Mouse (Mus musculus) CH12.LX (cell line): ENCODE results near the gene Tspan12. TPM values are rescaled to one million over a fixed set of nuclear protein-coding genes. Genes with fewer than 3 reads are reported as not detected.

Experiments used
- DNase-seq: peaks from one replicate; pipeline ENCODE4 v3.0.0-alpha.2; 2013; ENCODE audit errors: extremely low read depth
- H3K27ac ChIP-seq: 2 replicates; pipeline ENCODE4 v1.5.1; 2012; ENCODE audit warnings: low read depth, mild to moderate bottlenecking, control low read depth, moderate library complexity; ENCODE audit not compliant: insufficient read depth
- H3K27me3 ChIP-seq: replicated peaks from 2 replicates; pipeline ENCODE3; 2012; ENCODE audit warnings: inconsistent platforms
- H3K36me3 ChIP-seq, 2 experiments: replicated peaks in 1 of 2; 2 replicates each; pipeline versions ENCODE3 to v1.6.1; 2012; ENCODE audit warnings: inconsistent platforms in 1 of 2, low read length in 1 of 2, mild to moderate bottlenecking in 1 of 2, mixed read lengths in 1 of 2, moderate library complexity in 1 of 2; ENCODE audit not compliant: control insufficient read depth in 1 of 2, insufficient read depth in 1 of 2
- H3K4me1 ChIP-seq, 2 experiments: 2 replicates each; pipeline ENCODE4 v1.6.1; 2012; ENCODE audit warnings: inconsistent platforms in 1 of 2, moderate library complexity in 1 of 2; ENCODE audit not compliant: insufficient read depth in 2 of 2, control insufficient read depth in 1 of 2
- H3K4me2 ChIP-seq: 2 replicates; pipeline ENCODE4 v1.6.1; 2012; ENCODE audit warnings: low read depth, mild to moderate bottlenecking, control low read depth; ENCODE audit not compliant: poor library complexity, insufficient read depth, severe bottlenecking
- H3K4me3 ChIP-seq, 3 experiments: fragments of 150-350 bp in 1 of 3; sonication (generic) in 1 of 3; replicated peaks in 1 of 3; 2 replicates each; pipeline versions ENCODE3 to v1.5.1; 2011 to 2012; ENCODE audit warnings: low read depth in 2 of 3, low read length in 2 of 3, mild to moderate bottlenecking in 2 of 3, moderate library complexity in 2 of 3, control low read depth in 1 of 3, improper control_type of control experiment in 1 of 3, inconsistent platforms in 1 of 3, mixed read lengths in 1 of 3; ENCODE audit not compliant: poor library complexity in 1 of 3
- H3K79me2 ChIP-seq: replicated peaks from 2 replicates; pipeline ENCODE4 v1.6.1; 2012; ENCODE audit warnings: mild to moderate bottlenecking, moderate library complexity; ENCODE audit not compliant: control insufficient read depth, poor library complexity, insufficient read depth, severe bottlenecking; ENCODE audit errors: extremely low read depth
- H3K9ac ChIP-seq: 2 replicates; pipeline ENCODE4 v1.6.1; 2012; ENCODE audit warnings: low read depth, mild to moderate bottlenecking, control low read depth, moderate library complexity; ENCODE audit not compliant: insufficient read depth
- H3K9me3 ChIP-seq: replicated peaks from 2 replicates; pipeline ENCODE3; 2012; ENCODE audit warnings: low read length, inconsistent platforms, mixed read lengths
- CHD1 ChIP-seq: IDR thresholded peaks from 2 replicates; pipeline ENCODE4 v1.6.1; 2012; ENCODE audit warnings: low read depth, low read length, improper control_type of control experiment, inconsistent platforms
- CHD2 ChIP-seq: IDR thresholded peaks from 2 replicates; pipeline ENCODE4 v1.6.1; 2011; ENCODE audit warnings: low read length, improper control_type of control experiment
- CTCF ChIP-seq, 2 experiments: IDR thresholded peaks in 1 of 2; conservative IDR thresholded peaks in 1 of 2; 2 replicates each; pipeline ENCODE4 v1.5.1; 2011 to 2012; ENCODE audit warnings: low read depth in 2 of 2, low read length in 2 of 2, improper control_type of control experiment in 1 of 2, inconsistent platforms in 1 of 2, mild to moderate bottlenecking in 1 of 2, moderate library complexity in 1 of 2
- E2F4 ChIP-seq: IDR thresholded peaks from 2 replicates; pipeline ENCODE4 v1.6.1; 2011; ENCODE audit warnings: low read depth, low read length, improper control_type of control experiment; ENCODE audit not compliant: insufficient replicate concordance
- JUND ChIP-seq: conservative IDR thresholded peaks from 2 replicates; pipeline ENCODE4 v1.6.1; 2011; ENCODE audit warnings: low read depth, low read length, improper control_type of control experiment
- KAT2A ChIP-seq: IDR thresholded peaks from 2 replicates; pipeline ENCODE4 v1.6.1; 2012; ENCODE audit warnings: low read length, improper control_type of control experiment, inconsistent platforms; ENCODE audit not compliant: insufficient replicate concordance
- MAFK ChIP-seq: IDR thresholded peaks from 2 replicates; pipeline ENCODE4 v1.6.1; 2011; ENCODE audit warnings: low read length, improper control_type of control experiment; ENCODE audit not compliant: insufficient replicate concordance
- MEF2A ChIP-seq: IDR thresholded peaks from 2 replicates; pipeline ENCODE4 v1.6.1; 2014; ENCODE audit warnings: low read depth, mild to moderate bottlenecking, inconsistent platforms, low read length, improper control_type of control experiment, borderline replicate concordance
- MYC ChIP-seq: IDR thresholded peaks from 2 replicates; pipeline ENCODE4 v1.6.1; 2011; ENCODE audit warnings: low read depth, mild to moderate bottlenecking, improper control_type of control experiment, low read length
- PAX5 ChIP-seq: IDR thresholded peaks from 2 replicates; pipeline ENCODE4 v1.6.1; 2012; ENCODE audit warnings: low read length, inconsistent platforms, mixed read lengths
- POLR2AphosphoS2 ChIP-seq: IDR thresholded peaks from 2 replicates; pipeline ENCODE4 v1.6.1; 2011; ENCODE audit warnings: low read depth, low read length, improper control_type of control experiment
- SIN3A ChIP-seq: IDR thresholded peaks from 2 replicates; pipeline ENCODE4 v1.6.1; 2012; ENCODE audit warnings: low read length, improper control_type of control experiment, inconsistent platforms
- TCF12 ChIP-seq: IDR thresholded peaks from 2 replicates; pipeline ENCODE4 v1.6.1; 2014; ENCODE audit warnings: low read depth, mild to moderate bottlenecking, inconsistent platforms, low read length, improper control_type of control experiment
- UBTF ChIP-seq: IDR thresholded peaks from 2 replicates; pipeline ENCODE4 v1.6.1; 2012; ENCODE audit warnings: low read depth, mild to moderate bottlenecking, inconsistent platforms, low read length, improper control_type of control experiment, moderate library complexity
- ZC3H11A ChIP-seq: IDR thresholded peaks from 2 replicates; pipeline ENCODE4 v1.6.1; 2012; ENCODE audit warnings: low read depth, mild to moderate bottlenecking, inconsistent platforms, low read length, improper control_type of control experiment
- ZMIZ1 ChIP-seq: IDR thresholded peaks from 2 replicates; pipeline ENCODE4 v1.6.1; 2012; ENCODE audit warnings: low read depth, mild to moderate bottlenecking, inconsistent platforms, low read length, improper control_type of control experiment
- dilution Hi-C: fragments of 300-500 bp; cut with MboI; formaldehyde crosslinking; loops from 2 replicates; pipeline ENCODE4 v1.14.3; 2020; ENCODE audit warnings: low sequenced_read_pairs; ENCODE audit not compliant: extremely low pct_unique_long_range_greater_than_20kb, extremely low pct_ligation_motif_present
- in situ Hi-C: fragments of 300-500 bp; cut with MboI; formaldehyde crosslinking; loops from 3 replicates; pipeline ENCODE4 v1.14.3; 2019; ENCODE audit warnings: low sequenced_read_pairs, low pct_ligation_motif_present, low pct_unique_long_range_greater_than_20kb, mixed read lengths
- polyA plus RNA-seq: library from polyadenylated mRNA; unstranded; fragments of >175 nt; gene quantifications from 2 replicates; pipeline ENCODE4 v1.2.1, GENCODE M21; 2012; ENCODE audit warnings: low read depth; ENCODE audit not compliant: insufficient read length
- total RNA-seq, 2 experiments: library from RNA; depleted of rRNA; stranded (reverse); fragments of 300-350 nt in 1 of 2; fragments of >200 nt in 1 of 2; gene quantifications; 2 replicates each; pipeline ENCODE4 v1.2.3; 2012 to 2014

Tspan12 gene
- total and polyA plus RNA-seq, 3 experiments, result not detected

- H3K4me3 ChIP-seq, result no peak overlapping the region
- H3K4me1 ChIP-seq, result 0 out of 4 replicates have a peak, but pooled peaks cover 0 to 2% of the 10 kb centered on the region in 2 experiments
- no peaks in the 10 kb centered on the region for H3K27me3 ChIP-seq
- no peak overlapping the region for H3K4me2 ChIP-seq
- TF ChIP-seq UBTF (no peak), CTCF (conservative IDR thresholded peaks at IDR 0.05 in 1 of 2, IDR thresholded peaks at IDR 0.05 in 1 of 2; ENCODE audit: low read depth in 2 of 2, low read length in 2 of 2) (no peak), TCF12 (no peak), CHD1 (no peak), JUND (no peak)
- in situ Hi-C loops (loop anchor here (10.0 kb wide), 1 partner anchor 276 kb away; no protein-coding TSS in a partner anchor), dilution Hi-C loops (no loop called here)
- no peaks in the 10 kb centered on the region for H3K36me3 ChIP-seq
- H3K9ac ChIP-seq, result no peak overlapping the region
- no peaks in the 10 kb centered on the region for H3K79me2 ChIP-seq
- no peaks in the 10 kb centered on the region for H3K9me3 ChIP-seq
- H3K27ac ChIP-seq, result no peak overlapping the region
- DNase-seq, result no peak
Observed at GRCm38 (mm10) chr6:21798581-21798980, 53.7 kb downstream of the Tspan12 start.

- dilution Hi-C loops (no loop called here), in situ Hi-C loops (loop anchor here (10.0 kb wide), 1 partner anchor 278 kb away; no protein-coding TSS in a partner anchor)
- H3K27ac ChIP-seq, result no peak overlapping the region
- H3K9ac ChIP-seq, result no peak overlapping the region
- H3K4me1 ChIP-seq, result 0 out of 4 replicates have a peak, but pooled peaks cover 0 to 2% of the 10 kb centered on the region in 2 experiments
- no peaks in the 10 kb centered on the region for H3K9me3 ChIP-seq
- no peaks in the 10 kb centered on the region for H3K79me2 ChIP-seq
- no peak for DNase-seq
- no peaks in the 10 kb centered on the region for H3K36me3 ChIP-seq
- no peak overlapping the region for H3K4me3 ChIP-seq
- no peak overlapping the region for H3K4me2 ChIP-seq
- H3K27me3 ChIP-seq, result no peaks in the 10 kb centered on the region
- no peak for TF ChIP-seq UBTF
- TF ChIP-seq MAFK, result no peak
- TF ChIP-seq SIN3A, result no peak
- no peak for TF ChIP-seq POLR2AphosphoS2
- TF ChIP-seq MEF2A, result no peak
- no peak for TF ChIP-seq ZC3H11A
- TF ChIP-seq E2F4, result no peak
- no peak for TF ChIP-seq PAX5
- no peak for TF ChIP-seq ZMIZ1
- no peak for TF ChIP-seq KAT2A
Observed at GRCm38 (mm10) chr6:21797087-21797486, 55.2 kb downstream of the Tspan12 start.

- in situ Hi-C loops (loop anchor here (10.0 kb wide), 1 partner anchor 278 kb away; no protein-coding TSS in a partner anchor), dilution Hi-C loops (no loop called here)
- no peak for TF ChIP-seq MYC
- no peak for TF ChIP-seq MAFK
- no peak for TF ChIP-seq MEF2A
- no peak for TF ChIP-seq PAX5
- no peak for TF ChIP-seq CHD2
- TF ChIP-seq SIN3A, result no peak
Observed at GRCm38 (mm10) chr6:21796413-21796812, 55.9 kb downstream of the Tspan12 start.

More at GRCm38 (mm10) chr6:21796413-21796812, 55.9 kb downstream of the Tspan12 start:
- Histone ChIP-seq H3K9ac (no peak overlapping the region), H3K27me3 (no peaks in the 10 kb centered on the region), H3K27ac (no peak overlapping the region), H3K4me2 (no peak overlapping the region), H3K36me3 (no peaks in the 10 kb centered on the region), H3K79me2 (no peaks in the 10 kb centered on the region), H3K4me1 (0 out of 4 replicates have a peak, but pooled peaks cover 0 to 2% of the 10 kb centered on the region in 2 experiments), H3K9me3 (no peaks in the 10 kb centered on the region), H3K4me3 (no peak overlapping the region)
- DNase-seq, result no peak
